Mouse (Mus musculus): Measurements from ENCODE around the gene Ros1.
A peak's percentile ranks its signal among the peaks of the same experiment; 100 is the strongest.

The Ros1 gene

DNA sequence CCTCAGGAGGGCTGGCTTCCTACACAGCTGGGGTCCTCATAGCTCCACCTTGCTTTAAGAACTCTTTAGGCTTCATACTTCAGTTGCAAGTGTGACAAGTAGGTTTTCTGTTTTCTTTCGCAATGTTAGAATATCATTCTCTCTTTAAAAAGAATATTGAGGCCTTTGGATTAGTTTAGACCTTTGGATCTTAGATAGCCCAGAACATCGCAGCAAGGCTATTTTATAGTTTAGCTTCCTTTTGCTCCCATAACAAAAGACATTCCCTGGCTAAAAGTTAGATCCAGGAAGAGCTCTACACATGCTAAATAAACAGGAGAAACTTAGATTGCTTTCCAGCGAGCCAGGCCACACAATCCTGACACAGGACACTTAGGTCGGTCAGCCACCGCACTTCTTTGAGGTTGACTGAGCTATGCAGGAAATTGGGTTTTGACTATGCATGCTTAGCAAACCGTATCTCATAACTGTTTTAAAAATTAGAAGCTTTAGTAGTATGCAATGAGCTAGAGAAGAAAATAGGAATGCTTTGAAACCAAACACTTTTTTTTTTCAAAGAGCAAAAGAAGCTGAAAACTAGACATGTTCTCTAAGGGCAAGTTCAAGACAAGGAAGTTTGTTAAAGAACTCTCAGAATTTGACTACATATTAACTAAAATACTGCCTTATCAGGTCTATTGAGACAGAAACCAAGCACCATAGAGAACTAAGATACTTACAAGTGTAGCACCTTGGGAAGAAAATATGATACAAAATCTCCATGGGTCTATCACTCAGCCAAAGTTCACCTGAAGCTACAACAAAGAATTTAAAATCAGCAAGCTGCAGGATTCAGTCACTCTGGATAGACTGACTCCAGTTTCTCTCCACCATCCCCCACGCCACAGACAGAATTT lies at the start of gene Ros1:
Gene Ros1, minus strand, starts transcription at position 288 of the 896 bp plus-strand sequence.
- no peak for DNase-seq (ENCODE audit: low spot score)

DNA sequence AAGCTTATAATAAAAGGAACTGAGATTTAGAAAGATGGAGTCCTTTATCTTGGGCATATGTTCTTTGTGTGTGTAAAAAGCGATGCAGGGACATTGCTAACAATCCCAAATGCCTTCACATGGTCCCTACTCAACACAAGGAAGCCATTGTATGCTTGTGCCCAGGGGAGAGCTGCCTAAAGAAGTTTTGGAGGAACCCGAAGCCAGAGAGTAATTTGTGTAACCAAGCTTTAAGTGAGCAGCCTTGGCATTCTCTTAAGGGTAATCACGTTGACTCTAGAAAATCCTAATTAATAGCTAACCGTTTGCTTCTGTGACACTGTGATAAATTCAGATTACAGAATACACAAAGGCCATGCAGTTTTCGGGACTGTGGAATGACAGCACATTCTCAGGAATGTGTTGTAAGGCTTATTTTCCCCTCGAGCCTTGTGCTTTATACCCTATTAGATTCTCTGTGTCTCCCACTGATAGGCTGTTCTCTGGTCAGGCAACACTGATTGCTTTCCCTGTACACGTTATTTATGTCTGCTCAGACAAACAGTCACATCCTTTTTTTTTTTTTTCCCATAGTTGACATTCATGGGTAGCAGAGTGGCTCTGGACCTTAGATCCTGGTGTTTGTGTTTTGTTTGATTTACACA lies 47.8 kb upstream of the Ros1 start:
- no peak for DNase-seq (ENCODE audit: low spot score)

DNA sequence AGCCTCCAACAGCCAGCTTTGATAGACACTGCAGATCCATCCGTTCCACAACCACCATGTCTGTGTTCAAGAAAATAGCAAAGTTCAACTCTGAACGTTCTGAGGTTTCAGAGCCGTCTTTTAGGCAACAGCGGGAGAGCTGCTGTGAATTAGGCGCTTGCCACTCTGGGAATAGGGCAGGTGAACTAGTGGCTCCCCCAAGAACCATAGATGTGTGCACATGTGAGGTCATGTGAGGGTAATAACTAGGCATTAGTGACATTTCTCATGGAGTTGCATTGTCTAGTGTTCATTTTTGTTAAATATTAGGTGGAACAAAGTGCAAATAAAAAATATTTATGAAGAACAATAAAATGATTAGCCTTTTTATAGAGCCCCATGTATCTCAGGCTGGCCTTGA lies 47.0 kb upstream of the Ros1 start:
- DNase-seq (ENCODE audit: low spot score): no peak

DNA sequence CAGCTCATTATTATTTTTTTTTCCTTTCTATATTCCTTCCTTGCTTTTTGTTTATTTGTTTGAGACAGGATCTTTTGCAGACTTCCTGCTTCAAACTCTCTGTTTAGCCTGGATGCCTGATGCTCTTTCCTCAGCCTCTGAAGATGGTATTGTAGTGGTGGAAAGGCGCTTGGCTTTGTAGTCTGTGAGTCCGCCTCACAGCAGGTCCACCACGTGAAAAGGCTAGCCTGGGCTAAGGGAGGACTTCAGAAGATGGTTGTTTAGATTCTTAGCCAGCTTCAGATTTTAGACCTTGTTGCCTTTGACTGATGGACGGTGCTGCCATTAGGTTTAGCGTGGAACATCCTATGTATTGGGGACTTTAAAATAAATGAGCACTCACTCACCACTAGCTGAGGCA lies 40.4 kb upstream of the Ros1 start:
- no peak for DNase-seq (ENCODE audit: low spot score)

DNA sequence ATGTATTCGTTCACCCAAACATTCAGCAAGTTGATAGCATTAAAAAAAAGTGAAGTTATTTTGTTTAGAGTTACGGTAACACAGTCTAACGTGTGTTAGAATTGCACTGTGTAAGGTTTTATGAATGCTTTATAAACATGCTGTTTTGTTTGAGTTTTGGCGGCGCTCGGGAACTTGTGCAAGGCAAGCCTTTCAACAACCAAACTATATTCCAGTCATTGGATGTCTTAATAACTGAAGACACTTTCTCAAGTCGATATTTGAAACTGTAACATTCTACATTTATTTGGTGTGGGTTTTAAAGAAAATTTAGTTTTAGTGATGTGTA lies 39.6 kb upstream of the Ros1 start:
- DNase-seq (ENCODE audit: low spot score): no peak

DNA sequence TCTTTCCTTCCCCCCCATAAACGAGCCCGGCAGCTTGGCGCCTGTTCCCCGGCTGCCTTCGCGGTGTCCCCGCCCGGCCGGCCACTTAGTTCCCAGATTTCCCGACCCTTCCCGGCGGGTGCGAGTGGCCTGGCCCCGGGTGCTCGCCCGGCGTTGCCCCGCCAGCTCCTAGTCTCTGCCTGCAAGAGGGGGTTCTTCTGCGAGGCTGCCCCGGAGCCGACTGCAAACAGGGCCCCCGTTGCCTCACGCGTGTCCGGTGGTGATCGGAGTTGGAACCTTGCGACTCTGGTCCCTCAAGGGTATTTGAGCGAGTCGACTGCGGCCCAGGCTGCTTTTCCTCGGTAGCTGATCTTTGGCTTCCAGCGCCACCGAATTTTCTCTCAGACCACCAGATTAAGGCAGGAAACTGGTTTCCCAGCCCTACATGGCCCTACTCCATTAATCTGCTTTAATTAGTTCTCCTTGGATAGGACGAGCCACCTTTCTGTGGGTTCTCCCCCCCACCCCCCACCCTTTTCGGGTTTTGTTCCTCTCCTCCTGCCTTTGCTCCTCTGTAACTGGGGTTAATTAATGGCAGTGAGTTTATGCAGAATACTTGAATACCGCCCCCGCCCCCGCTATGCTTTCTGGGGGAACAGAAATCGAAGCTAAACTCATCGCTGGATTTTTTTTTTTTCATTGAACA lies 39.1 kb upstream of the Ros1 start:
- DNase-seq (ENCODE audit: low spot score): peak; percentile 11

DNA sequence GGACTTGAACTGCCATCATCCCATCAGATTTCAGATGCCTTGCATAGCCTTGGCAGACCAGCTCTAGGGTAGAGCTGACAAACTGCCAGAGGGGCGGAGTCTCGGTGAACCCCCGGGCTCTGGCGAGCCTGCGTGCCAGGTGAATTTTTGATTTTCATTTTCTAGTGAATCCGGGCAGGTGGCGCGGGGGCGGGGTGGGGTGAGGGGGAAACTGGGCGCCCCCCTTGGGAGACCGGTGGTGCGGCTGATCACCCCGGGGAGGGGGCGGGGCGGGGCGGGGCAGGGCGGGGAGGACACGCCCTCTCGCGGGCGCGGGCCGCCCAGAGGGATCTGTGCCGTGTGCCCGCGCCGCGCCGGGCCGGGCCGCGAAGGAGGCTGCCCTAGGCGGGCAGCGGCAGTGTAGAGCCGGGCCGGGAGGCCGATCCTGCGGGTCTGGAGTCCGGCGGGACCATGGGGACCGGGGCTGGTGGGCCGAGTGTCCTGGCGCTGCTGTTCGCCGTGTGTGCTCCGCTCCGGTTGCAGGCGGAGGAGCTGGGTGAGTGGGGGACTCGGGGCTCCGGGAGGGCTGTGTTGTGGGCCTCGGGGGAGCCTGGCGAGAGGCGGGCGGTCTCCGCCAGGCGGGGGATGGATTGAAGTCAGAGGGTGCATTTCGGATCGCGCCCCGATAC lies 38.4 kb upstream of the Ros1 start, which contains the start of gene Dcbld1:
Gene Dcbld1, plus strand, starts transcription at position 319 of the 668 bp plus-strand sequence.
- peak; percentile 56 for DNase-seq (ENCODE audit: low spot score)

DNA sequence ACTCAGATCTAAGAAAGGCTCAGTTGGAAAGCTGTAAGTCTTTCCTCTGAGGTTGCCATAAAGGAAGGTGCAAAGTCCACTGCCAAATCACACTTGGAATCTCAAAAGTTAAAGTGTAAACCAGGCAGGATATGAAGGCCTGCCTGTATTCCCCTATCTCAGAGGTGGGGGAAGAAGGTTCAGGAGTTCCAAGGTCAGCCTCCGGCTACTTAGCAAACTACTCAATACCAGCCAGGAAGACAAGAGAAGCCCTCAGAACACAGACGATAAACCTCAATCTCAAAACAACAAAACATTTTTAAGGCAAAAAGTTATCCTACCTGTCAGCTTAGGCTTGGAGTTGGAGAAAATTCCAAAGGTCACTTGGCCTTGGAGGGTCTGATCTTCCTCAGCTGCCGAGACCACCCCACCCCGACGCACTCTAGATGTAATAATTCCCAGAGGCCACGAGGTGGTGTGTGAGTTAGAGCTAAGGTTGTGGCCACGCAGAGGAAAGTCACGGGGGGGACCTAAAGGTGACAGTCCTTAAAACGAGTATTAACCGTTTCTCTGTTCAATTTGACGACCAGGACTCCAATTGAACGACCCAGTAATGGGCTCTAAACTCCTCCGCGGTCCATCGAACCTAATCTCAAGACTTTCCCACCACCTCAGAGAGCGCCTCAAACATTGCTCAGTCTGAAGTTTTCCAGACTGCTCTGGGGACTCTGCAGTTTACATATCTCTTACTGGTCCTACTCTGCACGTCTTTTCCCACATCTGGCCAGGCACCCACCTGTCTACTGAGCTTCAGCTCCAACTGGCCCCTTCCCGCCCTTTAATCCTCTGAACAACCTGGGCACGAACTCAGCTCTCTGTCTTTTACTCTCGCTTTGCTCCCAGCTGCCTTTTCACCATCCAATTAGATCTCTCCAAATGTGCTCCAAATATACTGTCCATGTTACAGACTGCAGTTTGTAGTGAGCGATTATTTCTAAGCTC lies 37.4 kb upstream of the Ros1 start:
- peak; percentile 17 for DNase-seq (ENCODE audit: low spot score)

DNA sequence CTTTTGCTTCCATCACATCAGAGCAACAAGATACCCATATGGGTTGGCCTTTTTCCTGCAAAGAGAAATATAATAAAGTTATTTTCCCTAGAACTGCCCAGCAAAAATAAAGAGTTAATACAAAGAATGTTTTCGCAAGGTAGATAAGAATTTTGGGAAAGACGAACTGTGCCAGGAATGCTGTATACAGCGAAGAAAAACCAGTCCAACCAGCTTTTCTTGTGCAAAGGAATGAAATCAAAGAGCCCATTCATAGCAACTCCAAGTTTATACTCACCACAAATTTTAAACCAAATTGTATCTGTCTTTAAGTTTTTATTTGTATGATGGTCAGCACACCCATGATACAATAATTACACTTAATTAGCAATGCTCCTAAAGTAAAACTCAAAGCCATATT lies 24.6 kb upstream of the Ros1 start:
- DNase-seq (ENCODE audit: low spot score): no peak

DNA sequence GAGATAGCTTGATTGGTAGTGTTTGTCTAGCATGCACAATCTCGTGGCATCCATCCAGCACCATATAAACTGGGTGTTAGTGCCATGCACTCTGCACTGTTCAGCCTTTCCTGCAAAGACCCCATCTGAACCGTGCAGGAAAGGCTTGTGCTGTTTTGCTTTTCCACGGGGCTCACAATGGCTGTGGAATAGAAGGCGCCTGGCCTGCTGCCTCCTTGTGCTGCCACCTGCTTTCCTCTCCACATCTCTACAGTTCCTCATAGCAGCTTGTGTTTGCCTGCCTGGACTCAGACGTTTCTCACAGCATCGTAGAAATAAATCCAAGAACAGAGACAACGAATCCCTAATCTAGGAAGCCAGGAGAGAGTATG lies 22.5 kb upstream of the Ros1 start:
- peak; percentile 18 for DNase-seq (ENCODE audit: low spot score)

DNA sequence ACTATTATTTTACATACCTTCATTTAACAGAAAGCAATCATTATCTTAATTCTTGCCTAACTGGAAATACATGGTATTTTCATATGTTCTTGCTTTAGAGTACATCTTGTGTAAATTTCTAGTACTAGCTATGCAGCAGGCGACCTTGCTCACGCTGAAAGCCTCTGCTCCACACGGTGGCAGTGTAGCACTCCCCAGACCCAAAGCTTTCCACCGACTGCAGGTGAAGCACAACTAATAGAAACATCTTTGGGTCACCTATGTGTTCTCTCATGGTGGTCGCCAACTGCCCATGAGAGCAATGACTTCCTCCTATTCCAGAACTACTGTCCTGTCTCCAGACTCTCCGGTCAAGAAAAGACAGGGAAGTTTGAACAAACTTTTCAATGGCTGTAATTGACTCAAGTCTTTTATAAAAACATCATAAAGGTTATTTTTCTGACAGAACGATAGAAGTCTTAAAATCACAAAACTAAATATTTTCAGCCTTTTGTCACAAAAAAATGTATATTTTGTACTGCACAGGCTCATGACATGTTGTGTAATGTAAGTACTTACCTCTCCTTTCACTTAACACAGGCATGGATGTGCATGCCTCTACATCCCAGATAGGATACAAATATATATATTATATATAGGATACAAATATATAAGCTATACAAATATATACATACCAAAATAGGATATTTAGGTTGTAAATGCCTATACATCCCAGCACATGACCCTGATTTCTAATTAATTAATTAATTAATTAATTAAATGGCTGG lies 21.9 kb upstream of the Ros1 start:
- peak; percentile 66 for DNase-seq (ENCODE audit: low spot score)

DNA sequence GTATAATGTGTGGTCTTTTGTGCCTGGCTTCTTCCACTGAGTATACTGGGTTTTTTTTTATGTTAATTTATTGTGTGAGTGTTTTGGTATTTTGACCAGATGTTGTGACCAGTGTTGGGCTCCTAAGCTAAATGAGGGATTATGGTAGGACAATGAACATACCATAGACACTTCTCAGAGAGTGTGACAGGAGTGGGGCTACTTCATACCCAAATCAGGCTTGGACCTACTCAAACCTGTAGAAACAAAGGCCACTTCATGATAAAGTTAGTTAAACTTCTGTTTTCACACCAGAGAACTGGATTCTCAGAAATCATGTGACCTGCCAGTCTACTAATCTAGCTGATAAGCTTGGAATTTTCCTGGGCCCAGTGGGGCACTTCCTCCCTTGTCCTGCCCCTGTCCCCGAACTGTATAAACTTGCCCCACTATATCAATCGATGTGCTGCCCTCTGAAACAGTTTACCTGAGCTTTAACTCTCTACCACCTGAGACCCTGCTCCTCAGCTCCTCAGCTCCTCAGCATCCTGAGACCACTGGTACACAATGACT lies 20.3 kb upstream of the Ros1 start:
- DNase-seq (ENCODE audit: low spot score): no peak

DNA sequence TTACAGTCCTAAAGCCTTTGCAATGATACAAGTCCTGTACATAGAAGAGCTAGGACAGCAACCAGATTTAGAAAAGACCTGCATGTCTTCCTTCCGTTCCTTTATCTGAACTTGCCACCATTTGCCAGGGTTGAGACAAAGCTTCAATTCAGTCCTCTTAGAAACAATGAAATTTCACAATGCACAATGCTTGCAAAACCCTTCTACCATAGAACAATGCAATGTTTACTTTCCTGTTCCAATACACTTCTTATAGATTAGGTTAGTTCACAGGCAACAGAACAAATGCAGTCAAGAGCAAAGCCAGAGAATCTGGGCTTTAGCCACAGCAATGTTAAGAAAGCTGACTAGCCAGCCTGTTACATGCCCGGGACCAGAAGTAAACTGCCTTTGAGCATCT lies 9.0 kb upstream of the Ros1 start:
- DNase-seq (ENCODE audit: low spot score): no peak

DNA sequence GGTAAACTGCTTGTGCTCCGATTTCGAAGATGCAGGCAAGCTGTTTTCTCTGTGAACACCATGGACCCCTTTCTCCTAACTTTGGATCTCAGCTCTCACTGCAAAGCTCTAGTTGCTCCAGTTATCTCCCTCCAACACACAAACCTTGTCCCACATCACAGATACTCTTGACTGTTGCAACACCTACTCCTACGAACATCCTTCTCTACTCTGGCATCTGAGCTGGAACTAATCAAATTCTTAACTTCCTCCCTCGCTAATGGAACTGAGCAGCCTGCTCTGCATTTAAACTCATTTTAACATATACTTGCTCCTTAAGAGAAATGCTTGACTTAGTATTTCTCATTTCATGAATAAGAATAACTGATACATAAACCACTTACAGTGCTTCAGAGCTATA lies 9.1 kb downstream of the Ros1 start:
- no peak for DNase-seq (ENCODE audit: low spot score)

DNA sequence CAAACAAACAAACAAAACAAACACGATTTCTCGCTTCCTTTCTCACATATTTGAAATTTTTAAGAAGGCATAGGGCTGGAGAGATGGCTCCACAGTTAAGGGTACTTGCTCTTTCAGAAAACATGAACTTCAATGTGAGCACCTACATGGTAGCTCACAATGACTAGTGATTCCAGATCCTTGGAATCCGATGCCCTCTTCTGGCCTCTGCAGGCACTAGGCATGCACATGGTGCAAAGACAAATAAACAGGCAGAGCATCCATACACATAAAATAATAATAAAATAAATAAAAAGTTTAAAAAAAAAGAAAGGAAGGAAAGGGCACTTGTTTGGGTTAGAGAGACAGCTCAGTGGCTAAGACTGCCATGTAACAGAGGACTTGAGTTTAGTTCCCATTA lies 12.2 kb downstream of the Ros1 start:
- DNase-seq (ENCODE audit: low spot score): no peak

DNA sequence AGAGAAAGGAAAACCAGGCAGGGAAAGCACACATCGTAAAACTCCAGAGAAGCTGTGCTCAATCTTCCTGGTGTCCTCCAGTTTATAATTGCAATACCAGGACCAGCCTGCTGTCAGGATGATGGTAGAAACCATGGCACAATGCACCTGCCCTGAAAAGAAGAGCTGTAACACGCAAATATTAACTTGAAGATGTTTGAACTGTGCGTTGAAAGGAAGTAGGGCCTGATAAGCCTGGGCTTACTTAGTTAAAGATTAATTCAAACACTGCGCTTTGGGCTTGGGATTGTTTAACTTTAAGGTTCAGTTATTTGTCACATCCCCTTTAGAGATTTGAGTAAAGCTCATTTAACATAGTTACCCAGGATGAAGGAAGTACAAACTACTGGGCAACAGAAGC lies 20.7 kb downstream of the Ros1 start:
- no peak for DNase-seq (ENCODE audit: low spot score)

DNA sequence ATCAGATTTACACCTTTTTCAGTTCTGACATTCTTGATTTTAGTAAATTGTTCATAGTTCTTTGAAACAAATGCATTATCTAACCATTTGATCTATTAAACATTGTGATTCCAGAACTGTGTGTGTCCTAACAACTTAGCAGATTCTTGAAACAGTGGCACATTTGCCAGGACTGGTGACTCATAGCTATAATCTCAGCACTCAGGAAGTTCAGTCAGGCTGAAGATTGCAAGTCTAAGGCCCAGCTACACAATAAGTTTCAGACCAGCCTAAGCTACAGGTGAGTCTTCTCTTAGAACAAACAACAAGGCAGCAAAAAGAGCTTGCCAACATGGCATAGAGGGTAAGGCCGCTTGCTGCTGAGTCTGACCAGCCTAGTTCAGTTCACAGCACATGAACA lies 24.6 kb downstream of the Ros1 start:
- DNase-seq (ENCODE audit: low spot score): no peak

DNA sequence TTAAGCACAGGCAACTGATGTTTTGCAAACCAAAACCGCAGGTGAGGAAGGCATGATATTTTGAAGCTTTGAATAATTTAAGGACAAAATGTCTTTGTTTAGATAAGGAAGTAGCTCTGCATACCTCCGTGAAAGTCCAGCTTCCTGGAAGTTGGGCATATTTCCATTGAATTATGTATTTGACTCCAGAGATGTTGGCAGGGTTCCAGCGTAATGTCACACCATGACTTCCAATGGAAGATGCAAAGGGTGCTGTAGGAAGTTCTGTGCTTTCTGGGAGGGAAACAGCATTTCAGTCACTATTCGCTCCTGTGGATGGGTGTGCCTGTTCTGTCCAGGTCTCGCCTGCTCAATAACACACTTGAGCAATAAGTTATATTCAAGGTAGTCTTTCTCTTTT lies 25.2 kb downstream of the Ros1 start:
- no peak for DNase-seq (ENCODE audit: low spot score)

DNA sequence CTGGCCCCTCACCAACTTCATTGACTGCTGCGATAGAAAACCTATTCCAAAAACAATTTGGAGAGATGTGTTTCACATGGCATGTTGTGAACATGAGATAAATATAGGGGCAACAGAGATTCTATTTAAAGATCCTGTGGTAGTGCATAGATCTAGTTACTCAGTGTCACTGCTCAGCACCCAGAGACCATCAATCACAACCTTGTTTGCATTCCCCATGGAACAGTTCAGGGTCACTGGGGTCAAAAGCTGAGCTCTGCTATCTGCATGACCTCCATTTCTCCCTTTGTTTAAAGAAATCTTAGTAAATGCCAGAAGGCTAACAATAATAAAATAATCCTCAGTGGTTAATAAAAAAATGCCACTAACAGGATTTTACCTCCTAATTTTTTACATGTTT lies 29.7 kb downstream of the Ros1 start:
- no peak for DNase-seq (ENCODE audit: low spot score)

DNA sequence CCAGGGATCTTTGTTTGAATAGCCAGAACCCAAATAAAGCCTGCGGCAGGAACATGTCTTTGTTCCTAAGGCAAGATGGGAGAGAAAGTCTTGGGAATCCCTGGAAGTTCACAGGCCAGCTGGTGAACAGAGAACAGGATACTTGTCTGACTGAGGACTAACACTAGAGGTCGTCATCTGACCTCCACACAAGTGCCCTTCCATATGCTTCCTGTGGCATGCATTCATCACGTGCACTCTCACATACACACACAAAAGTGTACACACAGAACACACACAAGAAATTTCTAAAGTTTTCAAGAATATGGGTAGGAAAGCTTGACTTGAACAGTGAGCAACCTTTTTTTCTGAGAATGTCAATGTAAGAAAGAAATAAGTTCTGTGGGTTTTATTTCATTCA lies 34.4 kb downstream of the Ros1 start:
- no peak for DNase-seq (ENCODE audit: low spot score)

Data from layer of hippocampus, adult 11-12 months (tissue).